Mouse (Mus musculus) hindbrain, embryonic 11.5 days (tissue): ENCODE measurements around the gene Unk. TPM values are rescaled to one million over a fixed set of nuclear protein-coding genes. Genes with fewer than 3 reads are reported as not detected.

Source experiments
- ATAC-seq: fragments of 200-750 bp; cut with Nextera tagmentation; 2 replicates; pipeline ENCODE4 v1.8.0; 2017; ENCODE audit warnings: mild to moderate bottlenecking, moderate TSS enrichment, moderate library complexity; ENCODE audit not compliant: low FRiP score
- DNase-seq: peaks from one replicate; pipeline ENCODE4 v3.0.0-alpha.2; 2015; ENCODE audit warnings: low spot score
- H3K27ac ChIP-seq: fragments of 300-500 bp; sonication (generic); 2 replicates; pipeline ENCODE4 v1.5.1; 2014; ENCODE audit warnings: mild to moderate bottlenecking, low read depth, low read length
- H3K27me3 ChIP-seq: fragments of 300-500 bp; sonication (generic); 2 replicates; pipeline ENCODE4 v1.6.1; 2014; ENCODE audit warnings: mild to moderate bottlenecking, low read length, moderate library complexity, mixed read lengths; ENCODE audit not compliant: control insufficient read depth, insufficient read depth
- H3K36me3 ChIP-seq: fragments of 300-500 bp; sonication (generic); 2 replicates; pipeline ENCODE4 v1.6.1; 2014; ENCODE audit warnings: mild to moderate bottlenecking, low read length, moderate library complexity, mixed read lengths; ENCODE audit not compliant: control insufficient read depth, insufficient read depth
- H3K4me1 ChIP-seq: fragments of 300-500 bp; sonication (generic); replicated peaks from 2 replicates; pipeline ENCODE4 v1.6.1; 2014; ENCODE audit warnings: low read length, mixed read lengths; ENCODE audit not compliant: control insufficient read depth, insufficient read depth
- H3K4me2 ChIP-seq: fragments of 300-500 bp; sonication (generic); replicated peaks from 2 replicates; pipeline ENCODE4 v1.6.1; 2014; ENCODE audit warnings: mild to moderate bottlenecking, low read depth, low read length
- H3K4me3 ChIP-seq: fragments of 300-500 bp; sonication (generic); 2 replicates; pipeline ENCODE4 v1.5.1; 2014; ENCODE audit warnings: low read depth, low read length
- H3K9ac ChIP-seq: fragments of 300-500 bp; sonication (generic); 2 replicates; pipeline ENCODE4 v1.6.1; 2014; ENCODE audit warnings: low read depth, low read length
- H3K9me3 ChIP-seq: fragments of 300-500 bp; sonication (generic); 2 replicates; pipeline ENCODE4 v1.6.1; 2016; ENCODE audit warnings: low read length; ENCODE audit not compliant: control insufficient read depth
- WGBS: fragments of 180-500 bp; shearing (Covaris S2); extraction: QIAGEN DNeasy Blood & Tissue Kit; methylation state at CpG from one replicate; pipeline ENCODE4 v1.1.7; 2014; 5-methylcytosine and 5-hydroxymethylcytosine counted together
- polyA plus RNA-seq: library from polyadenylated mRNA; unstranded; fragments of >200 nt; fragmentation: Nextera tagmentation; extraction: Ambion mirVana; gene quantifications from 2 replicates; pipeline ENCODE4 v1.2.1, GENCODE M21; 2014

Unk gene
- polyA plus RNA-seq, 1 experiment from 2014 or later, result 26.9 TPM

GRCm38 (mm10) chr11:116059691-116060025 is 29.5 kb downstream of the Unk start:
- DNase-seq, result no peak
- Histone ChIP-seq H3K9ac (no peak overlapping the region), H3K9me3 (no peaks in the 10 kb centered on the region), H3K27ac (no peak overlapping the region), H3K4me2 (no peak overlapping the region), H3K27me3 (no peaks in the 10 kb centered on the region), H3K4me1 (no peaks in the 10 kb centered on the region), H3K4me3 (no peak overlapping the region), H3K36me3 (peaks cover 20% of the 10 kb centered on the region; the same call in 1 of the 2 replicates)
- 98% methylated on average over 11 of the region's 11 CpGs for WGBS
- ATAC-seq, result no peak

- Histone ChIP-seq H3K9ac (no peak overlapping the region), H3K4me1 (no peaks in the 10 kb centered on the region), H3K4me2 (no peak overlapping the region), H3K4me3 (no peak overlapping the region), H3K27me3 (no peaks in the 10 kb centered on the region), H3K27ac (no peak overlapping the region), H3K36me3 (peaks cover 20% of the 10 kb centered on the region; the same call in 1 of the 2 replicates), H3K9me3 (no peaks in the 10 kb centered on the region)
- WGBS, result 91% methylated on average over 9 of the region's 9 CpGs
- DNase-seq, result no peak
- no peak for ATAC-seq
Observed at GRCm38 (mm10) chr11:116060596-116060995, 30.5 kb downstream of the Unk start.

DNA sequence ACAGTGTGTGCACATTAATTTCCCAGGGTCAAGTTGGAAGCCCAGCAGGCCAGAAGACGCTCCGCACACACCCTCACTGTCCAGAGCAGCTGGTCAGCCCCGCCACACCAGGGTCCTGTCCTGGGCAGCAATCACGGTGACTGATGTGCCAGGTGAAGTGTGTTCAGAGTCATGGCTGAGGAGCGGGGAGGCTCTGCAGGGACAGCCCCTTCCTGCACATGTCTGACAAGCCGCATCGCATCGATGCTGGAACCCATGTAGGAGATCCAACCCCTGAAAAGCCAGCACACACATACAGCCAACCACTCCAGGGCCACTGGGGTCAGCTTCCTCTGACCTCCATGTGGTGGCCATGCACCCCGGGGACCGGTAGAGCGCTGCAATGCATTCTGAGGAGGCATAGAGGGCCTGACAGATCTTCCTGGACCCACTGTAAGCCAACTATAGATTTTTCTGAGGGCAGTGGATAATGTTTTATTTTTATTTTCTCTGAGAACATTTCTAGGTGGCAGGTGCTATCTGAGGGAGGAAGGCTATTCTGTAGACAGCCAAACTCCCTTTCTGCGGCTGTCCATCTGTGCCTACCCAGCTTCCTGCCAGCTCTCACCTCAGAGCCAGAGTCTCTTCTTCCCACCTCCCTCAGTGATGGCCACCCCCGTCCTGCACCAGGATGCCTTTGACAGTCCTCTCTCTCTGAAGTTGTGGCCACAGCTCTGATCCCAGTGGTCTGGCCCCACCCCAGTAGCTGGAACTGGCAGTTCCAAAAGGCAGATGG is 31.7 kb downstream of the Unk start:
- ATAC-seq (no peak), DNase-seq (no peak)
- H3K9ac ChIP-seq, result no peak overlapping the region
- no peaks in the 10 kb centered on the region for H3K27me3 ChIP-seq
- H3K36me3 ChIP-seq, result peaks cover 17% of the 10 kb centered on the region; the same call in 1 of the 2 replicates
- WGBS, result 86% methylated on average over 13 of the region's 13 CpGs
- no peak overlapping the region for H3K4me3 ChIP-seq
- H3K4me1 ChIP-seq, result no peaks in the 10 kb centered on the region
- no peak overlapping the region for H3K27ac ChIP-seq
- H3K9me3 ChIP-seq, result no peaks in the 10 kb centered on the region
- no peak overlapping the region for H3K4me2 ChIP-seq

DNA sequence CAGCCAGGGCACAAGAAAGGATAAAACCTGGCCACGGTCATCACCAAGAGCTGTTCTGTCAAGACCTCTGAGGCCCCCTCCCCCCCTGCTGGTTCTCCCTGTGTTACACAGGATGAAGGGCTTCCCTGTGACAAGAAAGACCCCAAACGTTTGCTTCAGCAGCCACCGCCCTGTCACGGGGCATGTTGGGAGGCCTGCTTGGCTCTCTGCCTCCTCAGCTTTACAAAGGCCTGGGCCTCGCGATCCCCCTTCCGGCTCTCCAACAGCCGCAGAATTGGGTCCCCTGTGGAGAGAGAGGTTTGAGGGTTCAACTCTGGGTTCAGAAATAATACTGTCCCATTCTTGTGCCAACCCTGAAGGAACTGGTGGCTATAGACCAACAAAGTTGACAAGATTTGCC is 32.4 kb downstream of the Unk start:
- no peaks in the 10 kb centered on the region for H3K9me3 ChIP-seq
- H3K9ac ChIP-seq, result no peak overlapping the region
- WGBS, result 68% methylated on average over 8 of the region's 8 CpGs
- H3K4me2 ChIP-seq, result no peak overlapping the region
- no peak overlapping the region for H3K4me3 ChIP-seq
- DNase-seq (no peak), ATAC-seq (no peak)
- no peak overlapping the region for H3K27ac ChIP-seq
- no peaks in the 10 kb centered on the region for H3K4me1 ChIP-seq
- H3K27me3 ChIP-seq, result no peaks in the 10 kb centered on the region
- H3K36me3 ChIP-seq, result peaks cover 15% of the 10 kb centered on the region; the same call in 1 of the 2 replicates

GRCm38 (mm10) chr11:116063562-116063961 is 33.4 kb downstream of the Unk start:
- ATAC-seq (no peak), DNase-seq (no peak)
- H3K27me3 ChIP-seq, result no peaks in the 10 kb centered on the region
- H3K27ac ChIP-seq, result no peak overlapping the region
- peaks cover 8% of the 10 kb centered on the region; the same call in 1 of the 2 replicates for H3K36me3 ChIP-seq
- no peaks in the 10 kb centered on the region for H3K9me3 ChIP-seq
- no peak overlapping the region for H3K4me2 ChIP-seq
- 77% methylated on average over 13 of the region's 13 CpGs for WGBS
- H3K4me3 ChIP-seq, result no peak overlapping the region
- H3K9ac ChIP-seq, result no peak overlapping the region
- H3K4me1 ChIP-seq, result no peaks in the 10 kb centered on the region

DNA sequence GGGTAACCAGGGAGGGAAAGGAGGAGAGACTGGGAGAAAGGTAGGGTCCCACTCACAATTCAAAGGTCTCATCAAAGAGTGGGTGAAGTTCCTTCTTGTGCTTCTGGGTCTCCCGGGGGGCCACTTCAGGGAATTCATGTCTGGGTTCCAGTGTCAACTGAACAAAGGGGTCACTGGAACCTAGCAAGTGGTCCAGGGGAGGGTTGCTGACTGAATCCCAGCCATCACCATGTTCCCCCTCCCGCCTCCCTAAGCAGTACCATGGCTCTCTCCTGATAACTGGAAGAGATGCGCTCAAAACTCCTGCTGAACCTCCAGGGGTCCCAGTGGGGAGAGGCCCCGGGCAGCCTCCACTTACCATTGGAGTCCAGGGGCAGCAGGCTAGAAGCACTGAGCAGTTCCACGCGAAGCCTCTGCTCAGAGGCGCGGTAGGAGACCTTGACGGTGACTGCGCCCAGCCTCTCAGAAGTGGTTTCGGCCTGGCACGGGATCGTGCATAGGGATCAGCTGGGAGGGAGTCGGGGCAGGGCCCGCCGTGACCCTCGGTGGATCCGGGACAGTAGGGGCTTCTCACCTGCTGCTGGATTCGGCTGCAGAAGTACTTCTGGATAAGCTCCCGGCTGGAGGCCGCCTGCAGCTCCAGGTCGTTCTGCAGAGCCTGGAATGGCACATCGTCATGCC is 34.2 kb downstream of the Unk start:
- no peaks in the 10 kb centered on the region for H3K4me1 ChIP-seq
- ATAC-seq (no peak), DNase-seq (no peak)
- no peak overlapping the region for H3K4me2 ChIP-seq
- H3K9me3 ChIP-seq, result no peaks in the 10 kb centered on the region
- H3K9ac ChIP-seq, result no peak overlapping the region
- no peak overlapping the region for H3K4me3 ChIP-seq
- no peak overlapping the region for H3K27ac ChIP-seq
- WGBS, result 64% methylated on average over 23 of the region's 23 CpGs
- no peaks in the 10 kb centered on the region for H3K27me3 ChIP-seq
- 0 out of 2 replicates have a peak, but pooled peaks cover 2% of the 10 kb centered on the region for H3K36me3 ChIP-seq

DNA sequence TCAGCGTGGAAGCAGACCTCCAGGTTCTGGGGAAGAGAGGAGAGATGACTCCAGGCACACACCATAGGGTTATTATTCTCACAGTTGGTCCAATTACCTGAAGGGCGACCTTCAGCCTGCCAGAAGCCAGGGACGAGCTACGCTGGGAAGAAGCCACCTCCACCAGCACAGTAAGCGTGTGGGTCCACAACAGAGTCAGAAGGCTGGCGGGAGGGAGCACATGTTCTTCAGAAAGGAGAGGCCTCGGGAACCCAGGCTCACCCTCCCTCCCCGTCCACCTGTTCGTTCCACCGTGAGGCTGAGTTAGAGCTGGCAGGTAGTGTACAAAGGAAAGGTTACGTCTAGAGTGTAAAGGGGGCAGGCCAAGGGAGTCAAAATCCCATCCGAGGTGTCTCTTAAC is 35.2 kb downstream of the Unk start:
- Histone ChIP-seq H3K4me3 (no peak overlapping the region), H3K9ac (no peak overlapping the region), H3K4me2 (no peak overlapping the region), H3K27me3 (no peaks in the 10 kb centered on the region), H3K27ac (no peak overlapping the region), H3K36me3 (no peaks in the 10 kb centered on the region), H3K9me3 (no peaks in the 10 kb centered on the region), H3K4me1 (no peaks in the 10 kb centered on the region)
- ATAC-seq, result no peak
- no peak for DNase-seq
- 86% methylated on average over 12 of the region's 12 CpGs for WGBS

- Histone ChIP-seq H3K9me3 (no peaks in the 10 kb centered on the region), H3K27ac (no peak overlapping the region), H3K36me3 (no peaks in the 10 kb centered on the region), H3K27me3 (no peaks in the 10 kb centered on the region), H3K4me2 (no peak overlapping the region), H3K4me1 (no peaks in the 10 kb centered on the region), H3K9ac (no peak overlapping the region), H3K4me3 (no peak overlapping the region)
- 67% methylated on average over 5 of the region's 5 CpGs for WGBS
- no peak for ATAC-seq
- no peak for DNase-seq
Observed at GRCm38 (mm10) chr11:116071510-116071909, 41.4 kb downstream of the Unk start.

DNA sequence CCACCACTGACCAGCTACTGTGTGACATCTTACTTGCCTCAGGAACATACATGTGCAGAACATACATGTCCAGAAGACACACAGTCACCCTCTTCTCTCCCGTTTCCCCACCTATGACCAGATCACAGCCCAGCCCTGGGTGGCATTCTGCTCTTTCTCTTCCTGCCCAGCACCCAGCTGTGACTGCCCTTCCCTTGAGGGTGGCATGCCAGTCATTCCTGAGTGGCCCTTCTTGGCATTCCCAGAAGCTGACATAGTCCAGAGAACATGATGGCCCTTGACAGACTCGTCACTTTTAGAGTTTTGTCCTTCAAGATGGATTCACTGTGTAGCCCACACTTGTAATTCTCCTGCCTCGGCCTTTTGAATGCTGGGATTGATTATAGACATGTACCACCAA is 42.5 kb downstream of the Unk start:
- DNase-seq, result no peak
- H3K4me2 ChIP-seq, result no peak overlapping the region
- H3K4me3 ChIP-seq, result no peak overlapping the region
- WGBS, result 77% methylated on average over 3 of the region's 3 CpGs
- H3K9ac ChIP-seq, result no peak overlapping the region
- no peak for ATAC-seq
- H3K4me1 ChIP-seq, result no peaks in the 10 kb centered on the region
- no peaks in the 10 kb centered on the region for H3K9me3 ChIP-seq
- H3K27me3 ChIP-seq, result no peaks in the 10 kb centered on the region
- no peak overlapping the region for H3K27ac ChIP-seq
- H3K36me3 ChIP-seq, result no peaks in the 10 kb centered on the region
